Mouse (Mus musculus): Measurements from ENCODE around the gene Cyp19a1. TPM values are rescaled to one million over a fixed set of nuclear protein-coding genes. Genes with fewer than 3 reads are reported as not detected.

Cyp19a1 gene
- not detected for polyA plus RNA-seq (2017; shearing (Covaris generic))

DNA sequence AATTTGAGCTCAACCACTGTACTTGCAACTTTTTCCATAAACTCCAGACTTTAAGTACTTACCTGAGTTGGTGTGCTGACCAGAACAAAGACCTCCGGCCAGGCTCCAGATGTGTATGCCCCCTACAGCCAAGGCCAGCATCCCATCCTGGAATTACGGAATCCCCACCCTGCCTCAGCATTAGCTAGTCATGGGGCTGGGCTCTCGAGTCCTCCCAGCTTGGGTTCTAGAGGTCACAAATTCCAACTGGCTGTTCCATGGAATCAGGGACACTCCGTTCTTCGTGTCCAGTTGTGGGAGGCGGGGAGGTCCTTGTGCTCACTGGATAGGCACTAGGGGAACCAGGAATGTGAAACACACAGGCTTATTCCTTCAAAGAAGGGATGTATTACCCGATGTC is at the start of gene Cyp19a1:
Cyp19a1 (minus strand) TSS at position 101 of the 400 bp plus-strand sequence.

DNA sequence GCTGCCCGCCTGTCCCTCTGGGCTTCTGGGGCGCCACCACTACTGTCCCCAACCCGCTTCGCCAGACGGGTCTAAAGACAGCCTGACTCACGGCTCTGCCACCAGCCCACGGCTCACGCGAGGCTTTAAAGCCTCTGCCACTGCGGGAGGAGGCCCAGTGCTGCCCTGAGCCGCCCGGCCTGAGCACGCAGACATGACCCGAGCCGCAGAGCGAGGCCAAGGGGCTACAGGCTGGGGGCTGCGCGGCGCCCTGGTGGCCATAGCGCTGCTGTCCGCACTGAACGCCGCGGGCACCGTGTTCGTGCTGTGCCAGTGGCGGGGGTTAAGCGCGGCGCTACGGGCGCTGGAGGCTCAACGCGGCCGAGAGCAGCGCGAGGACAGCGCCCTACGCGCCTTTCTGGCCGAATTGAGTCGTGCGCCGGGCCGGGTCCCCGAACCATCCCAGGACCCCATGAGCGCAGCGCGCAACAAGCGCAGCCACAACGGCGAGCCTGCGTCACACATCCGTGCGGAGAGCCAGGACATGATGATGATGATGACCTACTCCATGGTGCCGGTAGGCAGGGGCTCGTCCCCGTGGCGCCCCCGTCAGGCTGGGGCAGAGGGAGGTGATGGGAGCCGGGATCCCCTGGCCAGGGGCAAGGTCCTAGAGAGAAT is 18.5 kb upstream of the Cyp19a1 start, which contains the start of gene Gldn:
Gldn (plus strand) TSS at position 156 of the 657 bp plus-strand sequence.

Other genes with a start within 250 kb of the Cyp19a1 start
- gene Tnfaip8l3, start 199.7 kb downstream of the Cyp19a1 start, polyA plus RNA-seq (2017; shearing (Covaris generic)), result not detected
- 0.07 TPM for gene Gldn, start 18.4 kb upstream of the Cyp19a1 start, polyA plus RNA-seq (2017; shearing (Covaris generic))
- 0.40 TPM for gene Dmxl2, start 233.5 kb upstream of the Cyp19a1 start, polyA plus RNA-seq (2017; shearing (Covaris generic))